ENCODE assay signal across 13 mouse cellular contexts in the genomic region with DNA sequence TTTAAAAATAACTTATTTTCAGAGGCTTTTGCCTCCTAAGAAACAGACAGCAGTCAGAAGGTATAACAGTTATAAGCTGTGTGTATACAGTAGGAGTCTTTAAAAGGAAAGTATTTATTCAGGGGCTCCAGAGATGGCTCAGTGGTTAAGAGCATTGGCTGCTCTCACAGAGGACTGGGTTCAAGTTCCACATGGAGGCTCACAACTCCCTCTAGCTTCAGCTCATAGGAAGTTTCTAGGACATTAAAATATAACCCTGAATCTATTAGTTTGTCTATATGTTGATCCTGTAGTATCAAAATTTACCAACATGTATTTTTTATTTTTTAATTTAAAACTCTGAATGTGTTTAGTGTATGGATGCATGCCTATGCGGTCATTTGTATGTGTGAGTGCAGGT. TPM values are rescaled to one million over a fixed set of nuclear protein-coding genes. Genes with fewer than 3 reads are reported as not detected.
"Had no signal": no experiment of that assay in that cellular context is flagged by ENCODE, and none has a peak within 500 bp of the region (broad histone marks: within the 10 kb centered on the region; RNA-seq: fewer than 3 reads in every experiment).

No protein-coding gene starts in this region.

- H3K27me3 ChIP-seq: limb, embryonic 13.5 days; midbrain, embryonic 13.5 days had no signal

- ATAC-seq: midbrain, embryonic 13.5 days had no signal

- H3K9me3 ChIP-seq: limb, embryonic 13.5 days; midbrain, embryonic 13.5 days had no signal

- H3K9ac ChIP-seq: limb, embryonic 13.5 days; lung, embryonic 14.5 days; midbrain, embryonic 13.5 days had no signal

- DNase-seq: kidney, adult 11 months; kidney, postnatal 10 days; kidney, postnatal 4 days; left cerebral cortex, postnatal 4 days; lung, embryonic 14.5 days; right cerebral cortex, postnatal 25 days; thymus, adult 2 months; thymus, postnatal 25 days had no signal

- H3K4me2 ChIP-seq: limb, embryonic 13.5 days; liver, embryonic 11.5 days; lung, embryonic 14.5 days; midbrain, embryonic 13.5 days had no signal

- H3K27ac ChIP-seq: limb, embryonic 13.5 days; midbrain, embryonic 13.5 days had no signal

- H3K4me3 ChIP-seq: limb, embryonic 13.5 days; midbrain, embryonic 13.5 days had no signal

RNA-seq across cellular contexts. Expression of a gene that starts 36.5 kb away (rescaled TPM):
- total RNA-seq: left cerebral cortex, postnatal 4 days; midbrain, postnatal 0 days had no signal
- polyA plus RNA-seq: liver, embryonic 11.5 days; liver, embryonic 16.5 days; midbrain, postnatal 0 days had no signal
